8 mouse cellular contexts compared by ENCODE assay signal in genomic region chr4:135889884-135890283, GRCm38 (mm10). TPM values are rescaled to one million over a fixed set of nuclear protein-coding genes. Genes with fewer than 3 reads are reported as not detected.
DNase-seq lines count a peak whose midpoint lies in the region; ATAC-seq and TF ChIP-seq lines count a peak whose summit lies in the region.

No protein-coding gene starts in this region.

- no peak overlapping the region for H3K9ac ChIP-seq in ES-E14 (ENCODE audit: insufficient read depth, low read depth, low read length, poor library complexity, severe bottlenecking)
- H3K9ac ChIP-seq in forebrain, embryonic 12.5 days, result no peak overlapping the region

- H3K9me3 ChIP-seq in ES-E14 (ENCODE audit: control insufficient read depth, insufficient read depth, low read depth, low read length), result no peaks in the 10 kb centered on the region
- no peaks in the 10 kb centered on the region for H3K9me3 ChIP-seq in forebrain, embryonic 12.5 days

- intact Hi-C loops in heart, postnatal 10 days (cut with DNase I), result loop anchor here (1.0 to 2.0 kb wide), 3 partner anchors 31 to 71 kb away; partner anchors contain the start of gene Fuca1

- 6% methylated on average over 4 of the region's 4 CpGs for WGBS in forebrain, embryonic 12.5 days

- in situ Hi-C loops in ES-E14 (cut with MboI; ENCODE audit: low sequenced_read_pairs in 2 of 2, unreplicated experiment in 2 of 2), result no loop called here

- H3K36me3 ChIP-seq in ES-E14 (ENCODE audit: control insufficient read depth, insufficient read depth, low read length, poor library complexity, severe bottlenecking), result no peaks in the 10 kb centered on the region
- no peaks in the 10 kb centered on the region for H3K36me3 ChIP-seq in forebrain, embryonic 12.5 days (replicated peaks)

- peak; percentile 83 for ATAC-seq in forebrain, embryonic 12.5 days (ENCODE audit: low FRiP score)

- H3K27me3 ChIP-seq in forebrain, embryonic 12.5 days, result no peaks in the 10 kb centered on the region

- no peak overlapping the region for H3K27ac ChIP-seq in ES-E14 (ENCODE audit: insufficient read depth, low read depth, low read length, poor library complexity, severe bottlenecking)
- no peak overlapping the region for H3K27ac ChIP-seq in forebrain, embryonic 12.5 days

- DNase-seq in ES-E14 (ENCODE audit: low read depth, low spot score), result no peak
- peak; percentile 71 for DNase-seq in c-Kit-positive CD71-negative TER-119-negative erythroid progenitor cells, embryonic 14.5 days (ENCODE audit: low read depth)
- peak; percentile 82 to 89 for DNase-seq in heart, postnatal 10 days
- peak; percentile 80 to 92 for DNase-seq in kidney, postnatal 36 days
- peak; percentile 79 to 86 for DNase-seq in lung, adult 18-20 months
- peak; percentile 75 for DNase-seq in ovary, postnatal 36 days (ENCODE audit: low spot score)
- DNase-seq in thymus, postnatal 25 days, result peak; percentile 87

- H3K4me2 ChIP-seq in forebrain, embryonic 12.5 days, result no peak overlapping the region

- H3K4me1 ChIP-seq in ES-E14 (ENCODE audit: control insufficient read depth in 2 of 2, insufficient read depth in 2 of 2, low read length in 2 of 2, poor library complexity in 1 of 2), result peaks cover 0 to 10% of the 10 kb centered on the region in 2 experiments; a peak in 2 of 4 replicates
- H3K4me1 ChIP-seq in forebrain, embryonic 12.5 days, result no peaks in the 10 kb centered on the region; the same call in 1 of the 2 replicates

- H3K4me3 ChIP-seq in ES-E14 (ENCODE audit: insufficient read depth in 1 of 2, low read depth in 1 of 2, low read length in 2 of 2, poor library complexity in 1 of 2, severe bottlenecking in 1 of 2), result no peak overlapping the region
- H3K4me3 ChIP-seq in forebrain, embryonic 12.5 days (replicated peaks), result no peak overlapping the region

TF ChIP-seq in ES-E14, 5 proteins besides CTCF, POLR2A, EP300 and RAD21:
- no peak for TF ChIP-seq HCFC1 (IDR thresholded peaks at IDR 0.05; ENCODE audit: borderline replicate concordance, insufficient read depth, low read length)
- peak; percentile 20; the same call in 1 of the 2 replicates for TF ChIP-seq ZC3H11A (IDR thresholded peaks at IDR 0.05; ENCODE audit: borderline replicate concordance, low read depth, low read length)
TF ChIP-seq in ES-E14: peak in this region for 1.

RNA-seq across cellular contexts. Expression of gene Cnr2, which starts 5.3 kb away (rescaled TPM):
- total RNA-seq in ES-E14 (2012; rRNA removed), result 0.04 and 0.05 TPM in 2 replicates
- 0.32 and 0.36 TPM in 2 replicates for polyA plus RNA-seq in forebrain, embryonic 12.5 days (2016; fragmentation: Nextera tagmentation; extraction: Ambion mirVana)
- total RNA-seq in heart, postnatal 10 days (2021), result under 1 TPM; 0.77 to 0.94 TPM

RNA-seq across cellular contexts. Expression of gene Pnrc2, which starts 16.2 kb away (rescaled TPM):
- 27.6 and 35.4 TPM in 2 replicates for total RNA-seq in ES-E14 (2012; rRNA removed)
- 196 and 199 TPM in 2 replicates for polyA plus RNA-seq in forebrain, embryonic 12.5 days (2016; fragmentation: Nextera tagmentation; extraction: Ambion mirVana)
- total RNA-seq in heart, postnatal 10 days (2021), result 100 to 1,000 TPM in 1 of 2 experiments, 10 to 100 TPM in 1; 99.4 to 105 TPM

RNA-seq across cellular contexts. Expression of gene Fuca1, which starts 30.7 kb away (rescaled TPM):
- total RNA-seq in ES-E14 (2012; rRNA removed), result 69.8 and 124 TPM in 2 replicates
- polyA plus RNA-seq in forebrain, embryonic 12.5 days (2016; fragmentation: Nextera tagmentation; extraction: Ambion mirVana), result 38.1 and 45.0 TPM in 2 replicates
- 10 to 100 TPM; 43.2 to 44.5 TPM for total RNA-seq in heart, postnatal 10 days (2021)

RNA-seq across cellular contexts. Expression of gene Srsf10, which starts 34.3 kb away (rescaled TPM):
- 167 and 178 TPM in 2 replicates for total RNA-seq in ES-E14 (2012; rRNA removed)
- polyA plus RNA-seq in forebrain, embryonic 12.5 days (2016; fragmentation: Nextera tagmentation; extraction: Ambion mirVana), result 411 and 417 TPM in 2 replicates
- total RNA-seq in heart, postnatal 10 days (2021), result 10 to 100 TPM; 61.2 to 64.1 TPM

RNA-seq across cellular contexts. Expression of gene Hmgcl, which starts 56.4 kb away (rescaled TPM):
- 15.6 and 17.4 TPM in 2 replicates for total RNA-seq in ES-E14 (2012; rRNA removed)
- 52.3 and 55.8 TPM in 2 replicates for polyA plus RNA-seq in forebrain, embryonic 12.5 days (2016; fragmentation: Nextera tagmentation; extraction: Ambion mirVana)
- total RNA-seq in heart, postnatal 10 days (2021), result 10 to 100 TPM; 66.3 to 67.5 TPM
